Mouse (Mus musculus) regulatory T cell (primary cell): ENCODE measurements at regions not wholly inside any gene's neighbourhood (a gene's known extent, or its start where the extent isn't known, plus 50 kb on each side); places are given as distances from the start of the nearest gene placed in this dataset.

Experiments used
- in situ Hi-C: fragments of 300-600 bp; cut with MboI, MseI; formaldehyde crosslinking; loops from one replicate; pipeline ENCODE4 v1.15.1; 2025; ENCODE audit warnings: high pct_unique_total_duplicates

DNA sequence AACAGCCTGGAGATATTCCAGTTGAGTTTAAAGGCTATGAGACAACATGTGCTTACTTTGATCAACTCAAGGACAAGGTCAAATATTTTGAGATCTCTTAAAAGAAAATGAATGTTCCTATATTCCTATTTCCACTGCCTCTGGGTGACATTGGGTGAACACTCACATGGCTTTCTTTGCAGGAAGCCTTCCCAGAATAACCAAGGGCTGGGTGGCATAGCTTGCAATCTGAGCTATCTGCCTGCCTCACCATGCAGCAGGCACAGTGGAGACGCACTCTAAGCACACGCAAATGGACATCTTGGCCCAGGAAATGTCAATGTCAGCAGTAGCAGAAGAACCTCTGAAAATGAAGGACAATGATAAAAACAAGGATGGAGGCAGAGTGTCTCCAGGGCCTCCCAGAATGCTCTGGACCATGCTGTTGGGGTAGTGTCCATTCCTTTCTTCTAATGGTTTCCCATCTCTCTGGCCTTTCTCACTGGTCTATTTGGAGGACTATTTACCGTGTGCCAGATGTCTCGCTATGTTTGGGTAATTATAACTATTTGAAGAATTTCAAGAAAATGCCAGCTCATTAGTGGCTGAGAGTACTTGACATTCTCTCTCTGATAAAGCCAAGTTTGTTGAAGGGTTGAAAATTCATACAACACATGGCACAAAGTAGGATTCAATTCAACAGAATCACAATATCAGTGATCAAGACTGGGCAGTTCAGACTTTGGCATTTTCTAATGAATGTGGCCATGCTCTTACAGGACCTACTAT is 276.3 kb upstream of the Rnf32 start:
- in situ Hi-C loops: no loop called here

DNA sequence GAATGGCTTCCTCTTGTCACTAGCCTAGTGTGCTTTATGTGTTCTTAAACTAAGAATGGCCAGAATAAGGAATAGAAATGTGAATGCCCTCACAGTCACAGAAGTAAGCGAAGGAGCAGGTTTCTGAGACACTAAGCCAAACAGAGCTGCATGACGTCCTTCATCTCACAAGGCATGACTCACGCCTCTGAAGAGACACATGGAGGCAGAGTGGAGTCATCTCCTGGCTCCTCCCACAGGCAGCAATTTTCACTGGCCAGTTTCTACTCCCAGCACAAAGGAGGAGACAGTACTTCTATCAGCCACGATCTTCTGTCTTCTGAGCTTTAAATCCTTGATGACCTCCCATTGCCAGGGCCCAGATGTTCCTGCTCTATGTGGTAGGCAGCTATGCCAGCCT is 291.3 kb upstream of the Rnf32 start:
- in situ Hi-C loops: no loop called here

DNA sequence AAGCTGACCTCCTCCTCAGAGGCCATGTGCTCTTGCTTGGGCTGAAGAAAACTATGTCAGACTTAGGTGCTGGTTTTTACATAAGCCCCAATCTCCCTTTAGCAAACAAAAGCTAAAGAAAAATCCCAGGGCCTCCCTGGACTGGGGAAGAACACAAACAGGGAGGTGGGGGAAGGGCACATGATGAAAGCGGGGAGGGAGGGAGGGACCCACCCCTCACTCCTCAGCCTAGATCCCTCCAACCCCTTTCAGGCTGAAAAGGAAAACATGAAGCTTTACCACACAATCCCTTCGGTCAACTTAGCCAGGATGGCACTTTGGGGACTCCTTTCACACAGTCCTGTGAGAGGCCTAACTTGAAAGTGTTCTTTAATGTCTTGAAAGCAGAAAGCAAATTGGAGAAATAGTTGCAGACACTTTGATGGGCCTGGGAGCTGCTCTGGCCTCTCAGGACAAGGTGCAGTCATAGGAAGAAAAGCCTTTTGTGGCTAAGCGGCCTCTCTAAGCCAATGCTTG is 291.9 kb upstream of the Rnf32 start:
- in situ Hi-C loops: no loop called here

DNA sequence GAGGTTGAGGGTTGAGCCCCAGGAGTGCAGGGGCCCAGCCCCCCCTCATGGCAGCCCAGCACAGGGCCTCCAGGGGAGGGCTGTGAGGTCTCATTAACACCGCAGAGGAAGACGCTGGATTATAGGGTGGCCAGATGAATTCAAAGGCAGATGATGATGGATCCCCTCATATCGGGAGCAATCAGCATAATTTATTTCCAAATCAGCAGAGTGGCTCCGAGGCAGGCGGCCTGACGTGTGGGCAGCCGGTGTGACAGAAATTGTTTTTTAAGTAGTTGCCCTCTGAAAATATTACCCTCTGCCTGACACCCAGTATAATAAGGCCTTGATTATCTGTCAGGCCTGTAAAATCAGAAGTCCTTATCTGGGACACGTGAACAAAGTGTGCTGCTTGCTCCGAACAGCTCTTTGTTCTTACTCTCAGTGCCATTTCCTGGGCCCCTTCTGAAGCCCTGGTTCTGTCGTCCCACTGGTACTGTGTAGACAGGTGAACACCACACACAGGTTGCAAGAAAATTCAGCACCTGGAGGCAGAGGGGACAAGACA is 303.0 kb upstream of the Rnf32 start:
- in situ Hi-C loops: no loop called here

DNA sequence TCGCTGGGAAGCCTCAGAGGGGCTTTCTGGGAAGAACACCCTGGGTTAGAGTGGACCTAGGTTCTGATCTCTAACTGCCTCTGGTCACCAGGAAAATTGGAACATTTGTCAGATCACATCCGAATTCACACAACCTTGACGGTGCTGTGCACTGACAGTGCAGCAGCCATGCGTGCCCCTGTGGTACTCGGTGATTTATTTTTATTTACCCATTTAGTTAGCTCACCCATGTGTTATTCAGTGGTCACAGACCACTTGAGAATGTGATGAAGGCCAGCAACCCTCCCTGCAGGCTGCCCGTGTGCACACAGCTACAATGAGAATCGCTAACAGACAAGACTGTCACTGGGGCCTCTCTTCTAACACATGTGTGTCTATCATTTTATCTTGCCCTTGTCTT is 303.8 kb upstream of the Rnf32 start:
- in situ Hi-C loops: no loop called here

DNA sequence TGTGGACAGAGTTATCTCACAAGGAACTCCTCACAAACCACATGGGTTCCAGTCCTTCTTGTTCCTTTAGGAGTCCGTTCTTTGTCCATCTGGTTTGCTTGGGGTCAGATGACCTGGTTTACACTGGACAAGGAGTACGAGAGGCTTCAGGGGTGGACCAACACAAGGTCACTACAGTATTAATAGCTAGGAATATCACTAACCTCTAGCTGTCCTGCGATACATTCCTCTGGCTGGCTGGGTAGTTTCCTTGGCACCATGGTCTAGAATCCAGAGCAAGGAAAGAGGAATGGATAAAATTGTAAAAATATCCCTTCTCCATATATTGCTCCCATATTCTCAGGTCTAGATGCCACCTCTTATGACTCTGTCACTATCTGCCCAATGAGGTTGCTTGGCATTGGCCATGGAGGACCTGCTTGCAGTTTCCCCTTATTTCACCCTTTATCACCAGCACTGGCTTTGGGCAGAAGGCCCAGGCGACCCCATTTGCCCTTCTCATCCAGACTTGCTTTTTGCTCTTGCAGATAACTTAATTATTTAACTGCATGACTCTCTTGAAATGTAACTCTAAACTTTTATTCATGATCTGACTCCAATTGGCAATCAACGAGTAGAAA is 310.9 kb upstream of the Rnf32 start:
- in situ Hi-C loops: no loop called here

DNA sequence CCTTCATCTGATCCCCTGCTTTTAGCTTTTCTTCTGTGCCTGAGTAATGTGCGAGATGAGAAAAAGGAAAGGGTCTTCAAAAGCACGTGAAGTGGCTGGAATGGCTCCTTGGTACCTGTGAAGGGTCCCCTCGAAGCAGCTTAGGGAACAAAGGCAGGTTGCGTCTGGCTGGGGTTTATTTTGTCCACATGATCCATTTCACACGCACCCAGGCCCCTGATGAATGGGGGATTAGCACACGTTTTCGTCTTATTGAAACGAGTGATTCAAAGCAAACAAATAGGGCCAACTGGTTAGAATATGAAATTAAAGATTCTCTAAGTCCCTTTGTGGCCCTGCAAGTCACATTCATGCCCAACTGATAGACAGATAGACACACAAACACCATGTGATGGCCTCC is 319.6 kb upstream of the Rnf32 start:
- in situ Hi-C loops: no loop called here

DNA sequence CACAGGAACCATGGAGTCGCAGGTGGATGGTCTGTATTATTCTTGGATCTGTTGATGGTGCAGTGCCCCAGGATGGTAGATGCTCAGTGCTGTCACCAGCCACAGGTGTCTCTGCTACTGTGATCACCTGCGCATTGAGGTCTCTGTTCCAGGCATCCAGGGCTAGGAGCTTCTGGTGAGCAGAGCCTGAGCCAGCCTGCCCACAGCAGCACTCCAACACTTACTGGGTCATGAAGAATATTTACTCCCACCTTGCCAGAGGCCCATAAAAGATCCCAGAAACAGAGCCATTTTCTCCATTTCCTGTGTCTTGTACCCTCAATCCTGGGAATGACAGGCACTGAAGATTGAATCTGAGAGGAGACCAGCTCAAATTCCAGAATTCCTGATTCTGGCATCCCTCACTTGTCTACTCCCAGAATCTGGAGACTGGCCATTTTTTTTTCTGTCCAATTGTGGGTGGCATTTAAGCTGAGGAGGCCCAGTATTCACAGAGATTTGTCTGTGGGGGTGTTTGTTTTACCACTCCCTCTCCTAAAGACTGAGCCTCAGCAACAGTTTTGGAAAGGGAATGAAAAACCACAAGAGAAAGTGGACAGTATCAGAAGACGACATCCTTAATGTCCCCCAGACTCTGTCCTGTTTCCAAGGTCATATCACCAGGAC is 322.1 kb upstream of the Rnf32 start:
- in situ Hi-C loops: no loop called here

DNA sequence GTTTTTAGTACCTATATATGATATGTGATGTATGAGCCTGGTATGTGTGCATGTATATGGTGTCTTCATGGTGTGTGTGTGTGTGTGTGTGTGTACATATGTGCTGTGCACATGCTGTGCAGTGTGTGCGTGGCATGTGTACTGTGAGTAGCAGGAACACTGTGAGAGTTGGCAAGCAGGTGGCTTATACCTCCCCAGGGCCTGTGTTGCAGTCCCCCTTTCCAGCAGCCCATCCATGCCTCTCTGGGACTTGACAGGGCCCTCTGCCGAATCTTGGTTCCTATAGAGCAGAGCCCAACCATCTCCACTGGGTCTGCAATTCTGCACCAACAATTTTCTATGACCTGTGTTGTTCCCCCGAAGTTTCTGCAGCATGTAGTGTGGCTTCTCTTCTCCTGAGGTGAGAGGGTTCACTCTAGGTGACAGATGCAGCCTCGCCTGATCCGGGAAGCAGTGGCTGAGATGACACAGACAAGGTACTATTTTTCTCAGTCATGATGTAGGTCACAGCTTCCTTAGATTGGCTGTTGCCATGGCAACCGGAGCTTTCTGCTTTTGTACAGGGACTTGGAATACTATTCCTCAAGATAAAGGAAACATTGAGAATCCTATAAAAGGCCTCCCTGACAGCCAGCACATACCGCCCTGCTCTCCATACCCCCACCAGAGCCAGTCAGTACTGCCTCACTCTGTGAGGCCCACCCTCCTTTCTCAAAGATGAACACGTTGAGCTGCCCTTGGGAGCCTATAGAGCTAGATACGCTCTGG is 336.0 kb upstream of the Rnf32 start:
- in situ Hi-C loops: no loop called here

DNA sequence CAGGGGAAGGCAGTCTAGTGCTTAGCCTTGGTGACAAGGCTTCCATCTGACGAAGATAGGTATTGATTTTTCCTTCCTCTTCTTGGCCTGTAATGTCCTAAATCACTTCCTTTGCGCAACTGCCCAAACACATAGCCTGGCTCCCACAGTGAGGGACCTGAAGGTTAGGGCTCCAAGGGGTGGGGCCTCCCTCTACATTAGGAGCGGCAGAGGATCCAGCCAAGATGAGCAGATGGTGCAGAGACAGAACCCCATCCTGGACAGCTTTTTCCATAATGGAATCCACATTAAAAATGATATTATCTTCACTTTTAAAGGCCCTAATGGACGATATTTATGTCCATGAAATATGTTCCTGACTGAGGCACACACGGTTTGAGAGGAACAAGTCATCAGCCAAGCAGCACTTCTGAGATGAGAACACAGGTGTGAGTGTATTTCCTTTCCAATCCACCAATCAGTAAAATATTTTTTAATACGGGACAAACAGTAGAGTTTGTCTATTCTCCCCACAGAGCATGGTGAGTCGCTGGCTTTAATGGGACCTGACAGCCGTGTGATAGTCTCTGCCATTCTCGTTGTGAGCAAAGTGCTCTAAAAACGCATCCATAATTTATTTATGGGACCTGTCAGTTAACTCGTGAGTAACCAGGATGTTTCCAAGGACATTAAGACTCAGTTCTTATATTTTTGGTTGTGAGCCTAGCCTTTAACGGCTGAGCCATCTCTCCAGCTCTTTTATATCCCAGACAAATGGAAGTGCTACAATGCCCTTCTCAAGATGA is 357.5 kb upstream of the Rnf32 start:
- in situ Hi-C loops: no loop called here

DNA sequence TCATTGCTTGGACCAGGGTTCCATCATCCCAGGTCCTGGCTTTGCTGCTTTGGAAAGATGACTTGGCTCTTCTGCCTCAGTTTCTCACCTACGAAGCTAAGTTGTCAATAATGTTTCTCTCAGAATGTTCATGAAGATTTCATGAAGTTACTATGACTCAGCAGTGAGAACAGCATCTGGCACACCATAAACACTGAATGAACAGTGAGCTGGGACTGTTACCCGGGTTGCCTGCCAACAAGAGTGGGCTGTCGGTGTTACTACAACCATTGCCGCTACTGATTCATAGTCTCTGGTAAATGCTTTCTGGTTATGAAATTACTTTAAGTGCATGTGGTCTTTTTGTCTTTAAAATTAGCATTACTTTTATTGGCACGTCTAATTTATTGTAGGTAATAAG is 352.0 kb upstream of the Shh start:
- in situ Hi-C loops: no loop called here

DNA sequence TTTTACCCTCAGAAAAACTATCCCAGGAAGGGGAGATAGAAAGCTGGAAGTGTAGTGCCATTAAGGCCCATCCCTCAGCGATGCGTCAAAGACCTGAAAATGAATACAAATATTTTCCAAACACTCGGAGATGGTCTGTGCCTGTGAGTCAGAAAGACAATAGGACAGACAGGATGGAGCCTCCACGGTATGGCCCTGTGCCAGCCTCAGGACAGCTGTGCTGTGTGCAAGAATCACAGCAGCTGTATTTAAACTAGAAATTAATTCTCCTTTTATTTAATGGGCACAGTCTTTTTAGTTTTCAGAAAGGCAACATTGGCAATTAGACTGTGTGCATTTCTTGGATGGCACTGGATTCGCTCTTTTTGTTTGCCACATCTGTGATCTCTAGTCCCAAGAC is 340.9 kb upstream of the Shh start:
- in situ Hi-C loops: no loop called here

DNA sequence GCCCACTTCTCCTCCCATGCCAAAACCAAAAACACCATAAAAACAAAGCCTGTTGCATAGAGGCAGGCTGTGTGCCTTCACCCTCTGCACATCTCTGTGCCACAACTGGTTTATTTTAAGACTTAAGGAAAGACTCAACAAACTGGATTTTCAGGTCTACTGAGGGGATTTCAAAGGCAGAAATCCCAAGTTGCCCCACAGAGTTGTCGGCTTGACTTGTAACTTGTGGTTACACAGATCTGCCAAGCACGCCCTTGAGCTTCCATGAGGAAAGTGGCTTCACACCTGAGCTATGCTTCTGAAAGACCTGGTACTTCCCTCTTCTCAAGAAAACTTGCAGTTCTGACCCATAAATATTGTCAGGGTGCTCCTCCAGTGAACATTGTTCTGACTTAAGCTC is 332.4 kb upstream of the Shh start:
- in situ Hi-C loops: no loop called here

DNA sequence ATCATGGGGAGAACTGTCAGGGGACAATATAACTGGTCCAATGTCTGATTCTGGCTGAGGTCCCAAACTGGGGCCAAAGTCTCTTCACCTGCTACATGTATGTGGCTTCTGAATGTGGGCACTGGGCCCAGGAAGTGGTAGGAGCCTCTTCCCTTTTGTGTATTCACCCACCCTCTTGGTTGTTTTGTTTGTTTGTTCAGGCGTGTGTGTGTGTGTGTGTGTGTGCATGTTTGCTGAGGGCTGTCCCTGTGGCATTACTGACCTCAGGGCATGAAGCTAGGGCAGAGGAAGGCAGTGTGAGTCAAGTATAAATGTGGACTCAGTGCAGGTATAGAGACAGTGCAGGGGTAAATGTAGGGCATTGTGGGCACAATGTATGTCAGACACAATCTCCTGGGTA is 331.3 kb upstream of the Shh start:
- in situ Hi-C loops: no loop called here

DNA sequence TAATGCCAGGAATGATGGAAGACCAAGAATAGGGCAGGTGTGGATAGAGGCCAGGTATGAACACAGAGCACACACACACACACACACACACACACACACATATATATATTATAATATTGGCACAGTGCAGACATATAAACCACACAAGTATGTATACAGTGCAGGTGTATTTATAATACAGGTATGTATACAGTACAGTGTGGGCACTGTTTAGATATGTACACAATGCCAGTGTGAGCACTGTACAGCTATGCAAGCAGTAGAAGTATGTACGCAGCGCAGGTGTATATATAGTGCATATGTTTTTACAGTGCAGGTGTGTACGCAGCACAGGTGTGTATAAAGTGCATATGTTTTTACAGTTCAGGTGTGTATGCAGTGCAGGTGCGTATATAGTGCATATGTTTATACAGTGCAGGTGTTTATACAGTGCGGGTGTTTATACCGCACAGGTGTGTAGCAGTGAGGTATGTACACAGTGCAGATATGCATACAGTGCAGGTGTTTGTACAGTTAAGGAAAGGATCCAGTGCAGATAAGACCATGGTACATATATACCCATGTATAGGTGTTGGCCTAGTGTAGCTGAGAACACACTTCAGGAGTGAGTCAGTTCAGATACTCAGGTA is 328.2 kb upstream of the Shh start:
- in situ Hi-C loops: no loop called here

DNA sequence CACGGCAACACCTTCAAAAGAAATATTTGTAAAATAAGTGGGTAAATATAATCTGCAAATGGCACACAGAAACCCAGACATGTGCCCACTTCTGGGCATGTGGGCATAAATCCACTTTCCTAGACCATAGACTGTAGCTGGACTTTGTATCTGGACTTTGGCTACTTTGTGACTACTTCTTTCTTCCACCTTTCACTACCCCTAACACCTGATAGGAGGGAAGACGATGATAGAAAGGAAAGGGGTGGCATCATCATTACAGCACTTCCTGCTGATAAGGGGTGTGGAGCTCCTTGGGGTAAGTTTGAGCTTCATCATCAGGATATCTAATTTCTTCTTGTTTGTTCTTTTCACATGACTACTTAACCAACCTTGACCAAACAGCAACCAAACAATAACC is 326.7 kb upstream of the Shh start:
- in situ Hi-C loops: no loop called here

DNA sequence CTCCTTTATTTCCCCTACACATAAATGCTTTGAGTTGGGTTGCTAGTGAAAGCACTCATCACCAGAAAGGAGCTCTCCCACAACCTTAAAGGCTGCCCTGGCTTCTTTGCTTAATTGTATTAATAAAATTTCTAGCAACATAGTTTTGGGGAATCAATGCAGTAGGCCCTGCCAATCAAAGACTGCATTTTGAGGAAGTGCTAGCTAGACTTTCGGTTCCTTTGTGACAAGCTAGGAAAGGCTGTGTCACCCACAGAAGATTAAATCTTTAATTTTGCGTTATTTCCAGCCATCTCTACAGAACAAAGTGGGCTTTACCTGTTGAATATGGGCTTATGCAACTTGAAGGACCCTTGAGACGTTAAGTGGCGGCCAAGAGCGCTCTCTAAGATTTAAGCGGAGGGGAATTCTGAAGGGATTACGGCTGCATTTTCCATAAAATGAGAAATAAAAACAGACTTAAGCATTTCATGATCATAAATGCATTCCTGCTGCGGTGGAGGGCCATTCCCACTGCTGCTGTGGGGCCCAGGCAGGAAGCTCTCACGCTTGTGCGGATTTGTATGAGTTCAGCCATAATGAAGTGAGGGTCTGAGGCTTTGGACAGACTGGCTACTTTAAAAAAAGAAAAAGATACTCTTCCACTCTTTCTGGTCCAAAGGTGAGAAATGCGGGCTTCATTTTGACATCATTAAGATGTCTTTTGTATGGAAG is 318.4 kb upstream of the Shh start:
- in situ Hi-C loops: no loop called here

DNA sequence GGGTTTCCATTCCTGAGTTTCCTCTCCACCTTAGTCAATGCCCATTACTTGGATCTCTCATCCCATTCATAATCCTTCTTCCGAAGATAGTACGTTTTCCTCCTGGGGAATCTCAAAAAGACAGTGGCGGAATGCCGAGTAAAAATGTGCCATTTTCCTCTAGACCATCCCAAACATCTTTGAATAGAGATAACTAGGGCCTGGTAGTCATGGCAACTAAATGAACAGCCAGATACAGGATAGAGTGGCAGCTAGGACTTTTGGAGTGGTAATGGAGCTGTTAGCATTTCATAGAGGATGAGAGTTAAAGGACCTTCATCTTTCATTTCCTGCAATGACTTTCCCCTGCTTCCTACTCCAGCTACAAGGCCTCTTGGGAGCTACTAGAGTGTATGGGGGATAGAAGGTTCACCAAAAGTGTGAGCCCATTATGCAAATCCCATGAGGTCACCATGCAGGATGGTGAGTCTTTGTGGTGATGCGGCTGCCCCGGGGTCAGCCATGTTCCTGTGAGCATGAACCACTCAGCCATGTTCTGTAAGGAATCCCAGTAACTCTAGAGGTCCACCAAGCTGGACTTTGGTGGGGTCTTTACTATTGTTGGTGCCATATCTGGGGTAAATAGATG is 317.4 kb upstream of the Shh start:
- in situ Hi-C loops: no loop called here

DNA sequence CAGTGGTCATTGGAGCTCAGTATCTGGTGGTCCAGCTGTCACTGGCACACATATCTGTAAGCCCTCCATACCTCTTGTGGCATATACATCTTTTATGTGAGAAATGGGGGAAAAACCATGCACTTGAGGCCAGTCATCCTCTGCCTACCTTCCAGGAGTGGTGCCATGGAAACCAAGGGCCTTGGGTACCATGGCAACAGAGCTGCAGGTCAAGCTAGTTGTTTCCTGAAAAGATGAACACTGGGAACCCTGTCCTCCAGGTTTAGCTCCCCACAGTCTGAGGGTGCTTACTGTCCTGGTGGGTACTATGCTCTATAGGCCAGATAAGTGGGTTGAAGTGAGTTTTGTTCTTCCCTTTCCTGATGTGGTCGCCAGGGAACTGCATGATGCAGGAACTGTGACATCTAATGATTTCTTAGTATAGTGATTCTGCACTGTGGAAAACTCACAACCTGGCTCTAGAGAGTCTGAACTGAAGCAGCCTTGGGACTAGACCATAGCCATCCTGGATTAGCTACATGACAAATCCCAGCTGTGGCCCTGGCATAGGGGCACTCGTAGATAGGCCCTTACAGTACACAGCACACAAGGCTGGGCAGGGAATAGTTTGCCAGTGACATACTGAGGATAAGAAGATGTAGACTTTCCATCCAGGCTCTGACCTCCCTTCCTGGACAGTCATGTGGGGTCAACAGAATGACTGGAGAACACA is 308.7 kb upstream of the Shh start:
- in situ Hi-C loops: no loop called here
